Mouse (Mus musculus) 3134 (cell line): ENCODE measurements around the gene St6gal1.

Source experiments
- DNase-seq: peaks from one replicate; pipeline ENCODE4 v3.0.0-alpha.2; 2011; ENCODE audit warnings: low spot score; ENCODE audit not compliant: insufficient read length; ENCODE audit errors: extremely low read depth

The St6gal1 gene

GRCm38 (mm10) chr16:23327266-23327665 is 102.7 kb downstream of the St6gal1 start:
- no peak for DNase-seq

GRCm38 (mm10) chr16:23328201-23328600 is 103.7 kb downstream of the St6gal1 start:
- DNase-seq = no peak

GRCm38 (mm10) chr16:23332136-23332535 is 107.6 kb downstream of the St6gal1 start:
- DNase-seq = no peak

GRCm38 (mm10) chr16:23332686-23333085 is 108.1 kb downstream of the St6gal1 start:
- DNase-seq = no peak

- DNase-seq = no peak
Observed at GRCm38 (mm10) chr16:23333875-23334551, 109.5 kb downstream of the St6gal1 start.

GRCm38 (mm10) chr16:23337317-23337716 is 112.8 kb downstream of the St6gal1 start:
- DNase-seq = no peak

GRCm38 (mm10) chr16:23341254-23341653 is 116.7 kb downstream of the St6gal1 start:
- DNase-seq = no peak

- DNase-seq = no peak
Observed at GRCm38 (mm10) chr16:23350802-23351201, 126.3 kb downstream of the St6gal1 start.

- peak; percentile 14 for DNase-seq
Observed at GRCm38 (mm10) chr16:23361031-23361430, 136.5 kb downstream of the St6gal1 start.

GRCm38 (mm10) chr16:23361434-23361970 is 137.0 kb downstream of the St6gal1 start:
- DNase-seq = no peak

- DNase-seq = no peak
Observed at GRCm38 (mm10) chr16:23364328-23364990, 139.9 kb downstream of the St6gal1 start.

GRCm38 (mm10) chr16:23369124-23369523 is 144.6 kb downstream of the St6gal1 start:
- no peak for DNase-seq

GRCm38 (mm10) chr16:23370724-23371123 is 146.2 kb downstream of the St6gal1 start:
- no peak for DNase-seq

- no peak for DNase-seq
Observed at GRCm38 (mm10) chr16:23372340-23372739, 147.8 kb downstream of the St6gal1 start.

- DNase-seq = no peak
Observed at GRCm38 (mm10) chr16:23374068-23374467, 149.5 kb downstream of the St6gal1 start.

GRCm38 (mm10) chr16:23374938-23375337 is 150.4 kb downstream of the St6gal1 start:
- DNase-seq = no peak

- no peak for DNase-seq
Observed at GRCm38 (mm10) chr16:23376189-23376588, 151.6 kb downstream of the St6gal1 start.

- no peak for DNase-seq
Observed at GRCm38 (mm10) chr16:23379536-23380230, 155.1 kb downstream of the St6gal1 start.

- no peak for DNase-seq
Observed at GRCm38 (mm10) chr16:23384304-23384703, 159.8 kb downstream of the St6gal1 start.

GRCm38 (mm10) chr16:23397931-23398330 is 173.4 kb downstream of the St6gal1 start:
- DNase-seq = peak; percentile 48

- DNase-seq = no peak
Observed at GRCm38 (mm10) chr16:23401463-23401862, 176.9 kb downstream of the St6gal1 start.
